Mouse (Mus musculus): ENCODE results near the gene Ube2j2. TPM values are rescaled to one million over a fixed set of nuclear protein-coding genes. Genes with fewer than 3 reads are reported as not detected.

Ube2j2 gene
- polyA plus RNA-seq, 1 experiment from 2014 or later, result 67.0 TPM

DNA sequence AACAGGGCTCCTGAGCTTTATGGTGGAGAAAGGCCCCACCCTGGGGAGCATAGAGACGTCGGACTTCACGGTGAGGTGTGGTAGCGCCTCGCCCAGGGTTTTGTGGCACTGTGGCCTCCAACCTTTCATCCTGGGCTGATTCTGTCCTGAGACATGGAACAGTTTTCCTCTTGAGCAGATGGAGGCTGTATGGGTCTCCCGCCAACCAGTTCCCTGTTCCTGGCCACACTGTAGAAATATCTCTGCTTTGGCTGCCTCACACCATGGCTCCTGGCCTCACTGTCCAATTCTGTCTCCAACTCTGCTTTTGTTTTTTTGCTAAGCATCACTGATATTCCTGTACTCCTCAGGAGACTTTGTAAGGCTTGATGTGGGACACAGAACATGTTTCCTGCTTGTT is 11.9 kb downstream of the Ube2j2 start:
- Histone ChIP-seq H3K27me3 (replicated peaks; ENCODE audit: insufficient read depth, low read length) (no peaks in the 10 kb centered on the region), H3K36me3 (ENCODE audit: insufficient read depth, low read length) (peaks cover 43% of the 10 kb centered on the region), H3K4me1 (ENCODE audit: insufficient read depth, low read depth, low read length) (no peaks in the 10 kb centered on the region), H3K4me3 (ENCODE audit: low read depth, low read length) (no peak overlapping the region), H3K4me2 (replicated peaks; ENCODE audit: low read depth, low read length) (no peak overlapping the region), H3K27ac (ENCODE audit: low read length) (no peak overlapping the region), H3K9me3 (ENCODE audit: low read length) (no peaks in the 10 kb centered on the region), H3K9ac (replicated peaks; ENCODE audit: low read depth) (no peak overlapping the region)
- ATAC-seq (no peak), DNase-seq (ENCODE audit: low spot score) (no peak)
- TF ChIP-seq EP300 (IDR thresholded peaks at IDR 0.05), result no peak
- no peak for TF ChIP-seq CTCF (IDR thresholded peaks at IDR 0.05)
- WGBS, result 90% methylated on average over 6 of the region's 6 CpGs

DNA sequence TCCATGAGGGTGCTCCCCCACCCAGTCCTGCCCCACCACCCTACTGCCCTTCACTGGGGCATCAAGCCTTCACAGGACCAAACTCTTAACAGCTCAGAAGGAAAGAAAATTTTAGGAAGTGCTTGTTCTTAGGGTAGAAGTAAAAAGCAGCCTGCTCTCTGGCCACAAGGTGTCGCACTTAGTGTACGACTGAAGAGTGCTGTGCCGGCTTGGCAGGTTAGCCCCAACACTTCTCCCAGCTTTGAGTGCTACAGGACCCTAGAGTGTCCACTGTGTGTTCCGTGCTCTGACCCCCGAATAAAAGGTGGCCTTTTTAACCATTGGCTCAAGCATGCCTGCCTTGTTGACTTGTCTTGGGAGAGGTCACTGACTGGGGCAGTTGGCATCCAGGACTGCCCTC is 15.6 kb downstream of the Ube2j2 start:
- WGBS, result 4% methylated on average over 5 of the region's 5 CpGs

DNA sequence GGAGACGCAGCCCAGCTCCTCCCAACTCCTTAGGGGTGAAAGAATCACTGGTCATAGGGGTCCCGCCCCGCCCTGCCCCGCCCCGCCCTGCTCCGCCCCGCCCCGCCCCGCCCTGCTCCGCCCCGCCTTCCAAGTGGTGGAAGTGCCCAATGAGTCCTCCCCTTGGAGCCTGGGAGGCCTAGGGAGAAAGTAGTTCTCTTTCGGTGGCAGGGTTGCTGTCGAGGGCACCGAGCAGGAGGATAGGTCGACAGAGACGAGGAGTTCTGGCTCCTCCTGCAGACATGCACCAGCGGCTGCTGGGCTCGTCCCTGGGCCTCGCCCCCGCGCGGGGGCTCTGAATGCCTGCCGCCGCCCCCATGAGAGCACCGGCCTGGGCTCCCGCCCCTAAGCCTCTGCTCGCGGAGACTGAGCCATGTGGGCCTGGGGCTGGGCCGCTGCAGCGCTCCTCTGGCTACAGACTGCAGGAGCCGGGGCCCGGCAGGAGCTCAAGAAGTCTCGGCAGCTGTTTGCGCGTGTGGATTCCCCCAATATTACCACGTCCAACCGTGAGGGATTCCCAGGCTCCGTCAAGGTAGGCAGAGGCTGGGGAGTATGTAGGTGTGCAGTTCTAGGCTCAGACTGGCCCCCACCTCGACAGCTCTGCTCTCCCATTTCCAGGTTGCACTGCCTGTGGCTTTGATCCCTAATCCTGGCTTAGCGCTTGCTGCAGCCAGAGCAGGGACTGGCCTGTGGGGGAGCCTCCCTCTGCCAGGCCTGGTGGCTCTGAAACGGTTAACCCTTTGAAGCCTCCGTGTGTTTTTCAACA is 18.7 kb downstream of the Ube2j2 start, which contains the start of gene C1qtnf12:
Gene C1qtnf12 (plus strand): TSS at position 152 of the 805 bp plus-strand sequence.
- Histone ChIP-seq H3K4me1 (ENCODE audit: insufficient read depth, low read depth, low read length) (peaks cover 8% of the 10 kb centered on the region; the same call in 1 of the 2 replicates), H3K9ac (replicated peaks; ENCODE audit: low read depth) (peak within 1 kb of the TSS; percentile 60), H3K4me2 (replicated peaks; ENCODE audit: low read depth, low read length) (peak within 1 kb of the TSS; percentile 95), H3K9me3 (ENCODE audit: low read length) (no peaks in the 10 kb centered on the region), H3K27ac (ENCODE audit: low read length) (peak within 1 kb of the TSS; percentile 11), H3K27me3 (replicated peaks; ENCODE audit: insufficient read depth, low read length) (no peaks in the 10 kb centered on the region), H3K36me3 (ENCODE audit: insufficient read depth, low read length) (peaks cover 10% of the 10 kb centered on the region), H3K4me3 (ENCODE audit: low read depth, low read length) (peak within 1 kb of the TSS; percentile 54)
- peak; percentile 90 for ATAC-seq
- under 1% methylated on average over 29 of the region's 42 CpGs for WGBS
- DNase-seq (ENCODE audit: low spot score), result peak; percentile 77
- TF ChIP-seq CTCF (IDR thresholded peaks at IDR 0.05) (no peak), EP300 (IDR thresholded peaks at IDR 0.05) (no peak)

More for the DNA sequence above, 15.6 kb downstream of the Ube2j2 start:
- Histone ChIP-seq H3K4me2 (replicated peaks; ENCODE audit: low read depth, low read length) (no peak overlapping the region), H3K4me3 (ENCODE audit: low read depth, low read length) (no peak overlapping the region), H3K9me3 (ENCODE audit: low read length) (no peaks in the 10 kb centered on the region), H3K36me3 (ENCODE audit: insufficient read depth, low read length) (peaks cover 18% of the 10 kb centered on the region; the same call in 1 of the 2 replicates), H3K27ac (ENCODE audit: low read length) (no peak overlapping the region), H3K9ac (replicated peaks; ENCODE audit: low read depth) (no peak overlapping the region), H3K4me1 (ENCODE audit: insufficient read depth, low read depth, low read length) (peaks cover 8% of the 10 kb centered on the region; the same call in 1 of the 2 replicates), H3K27me3 (replicated peaks; ENCODE audit: insufficient read depth, low read length) (no peaks in the 10 kb centered on the region)
- TF ChIP-seq CTCF (IDR thresholded peaks at IDR 0.05) (peak; percentile 85), EP300 (IDR thresholded peaks at IDR 0.05) (no peak)
- peak; percentile 52 for ATAC-seq
- DNase-seq (ENCODE audit: low spot score), result peak; percentile 91

DNA sequence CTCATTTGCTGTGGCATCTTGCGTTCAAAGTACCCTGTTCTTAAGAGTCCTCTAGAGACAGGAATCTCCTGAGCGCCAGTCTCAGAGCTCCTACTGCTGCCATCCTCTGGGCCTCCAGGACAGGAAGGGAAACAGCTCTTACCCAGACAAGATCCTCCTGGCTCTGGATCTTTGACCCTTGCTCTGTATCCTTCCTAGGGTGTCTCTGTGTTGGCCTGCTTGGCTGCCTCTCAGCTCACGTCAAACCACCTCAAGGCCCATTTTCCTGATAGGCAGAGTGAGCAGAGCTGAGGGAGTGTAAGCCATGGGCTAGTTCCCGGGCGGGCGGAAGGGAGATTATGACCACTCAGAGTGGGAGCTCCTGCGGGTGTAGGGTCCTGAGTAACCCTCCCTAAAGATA is 19.5 kb downstream of the Ube2j2 start:
- WGBS, result 61% methylated on average over 7 of the region's 7 CpGs
- Histone ChIP-seq H3K4me3 (ENCODE audit: low read depth, low read length) (peak overlapping the region; percentile 54), H3K36me3 (ENCODE audit: insufficient read depth, low read length) (peaks cover 6% of the 10 kb centered on the region; the same call in 1 of the 2 replicates), H3K9ac (replicated peaks; ENCODE audit: low read depth) (peak overlapping the region; percentile 60), H3K9me3 (ENCODE audit: low read length) (no peaks in the 10 kb centered on the region), H3K27ac (ENCODE audit: low read length) (no peak overlapping the region), H3K4me1 (ENCODE audit: insufficient read depth, low read depth, low read length) (peaks cover 8% of the 10 kb centered on the region; the same call in 1 of the 2 replicates), H3K27me3 (replicated peaks; ENCODE audit: insufficient read depth, low read length) (no peaks in the 10 kb centered on the region), H3K4me2 (replicated peaks; ENCODE audit: low read depth, low read length) (peak overlapping the region; percentile 95)
- TF ChIP-seq CTCF (IDR thresholded peaks at IDR 0.05) (no peak), EP300 (IDR thresholded peaks at IDR 0.05) (no peak)
- no peak for DNase-seq (ENCODE audit: low spot score)
- no peak for ATAC-seq

DNA sequence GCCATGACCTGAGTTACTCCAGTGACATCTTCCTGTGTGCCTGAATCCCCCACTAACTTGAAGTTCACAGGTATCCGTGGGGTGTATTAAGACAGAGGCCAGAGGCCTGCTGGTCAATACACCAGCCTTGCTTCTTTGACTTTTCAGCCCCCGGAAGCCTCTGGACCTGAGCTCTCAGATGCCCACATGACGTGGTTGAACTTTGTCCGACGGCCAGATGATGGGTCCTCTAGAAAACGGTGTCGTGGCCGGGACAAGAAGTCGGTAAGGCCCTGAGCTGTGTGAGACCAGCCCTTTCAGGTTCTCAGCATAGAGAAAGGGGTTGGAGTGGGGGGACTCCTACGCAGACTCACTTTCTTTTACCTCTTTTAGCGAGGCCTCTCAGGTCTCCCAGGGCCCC is 20.8 kb downstream of the Ube2j2 start:
- ATAC-seq (no peak), DNase-seq (ENCODE audit: low spot score) (no peak)
- Histone ChIP-seq H3K4me2 (replicated peaks; ENCODE audit: low read depth, low read length) (no peak overlapping the region), H3K27me3 (replicated peaks; ENCODE audit: insufficient read depth, low read length) (no peaks in the 10 kb centered on the region), H3K27ac (ENCODE audit: low read length) (no peak overlapping the region), H3K4me3 (ENCODE audit: low read depth, low read length) (no peak overlapping the region), H3K4me1 (ENCODE audit: insufficient read depth, low read depth, low read length) (peaks cover 8% of the 10 kb centered on the region; the same call in 1 of the 2 replicates), H3K36me3 (ENCODE audit: insufficient read depth, low read length) (peaks cover 6% of the 10 kb centered on the region; the same call in 1 of the 2 replicates), H3K9me3 (ENCODE audit: low read length) (no peaks in the 10 kb centered on the region), H3K9ac (replicated peaks; ENCODE audit: low read depth) (no peak overlapping the region)
- 88% methylated on average over 11 of the region's 11 CpGs for WGBS
- TF ChIP-seq EP300 (IDR thresholded peaks at IDR 0.05) (no peak), CTCF (IDR thresholded peaks at IDR 0.05) (no peak)

DNA sequence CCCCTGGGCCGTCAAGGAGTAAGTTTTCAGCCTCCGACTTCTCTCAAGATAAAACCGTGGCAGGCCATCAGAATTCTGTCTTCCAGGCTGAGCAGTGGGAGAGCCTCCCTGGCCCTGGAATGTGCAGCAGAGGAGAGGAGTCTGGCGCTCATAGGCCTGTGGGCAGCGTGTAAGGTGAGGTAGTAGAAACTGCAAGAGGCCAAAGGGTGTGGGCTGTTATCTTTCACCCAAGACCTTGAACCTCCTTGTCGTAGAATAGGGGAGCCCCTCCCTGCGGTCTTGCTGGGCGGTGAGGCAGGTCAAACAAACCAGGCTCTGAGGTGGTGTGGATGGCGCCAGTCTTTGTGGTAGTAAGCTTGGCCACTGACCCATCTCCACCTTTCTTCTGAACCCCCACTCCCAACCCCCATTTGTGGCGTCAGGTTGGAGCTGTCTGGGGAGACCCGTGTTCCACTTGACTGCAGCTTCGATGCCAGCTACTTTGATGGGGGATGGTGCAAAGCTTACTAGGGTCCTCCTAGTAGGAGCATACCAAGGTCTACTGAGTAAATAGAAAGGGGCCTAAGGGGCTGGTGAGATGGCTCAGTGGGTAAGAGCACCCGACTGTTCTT is 25.5 kb downstream of the Ube2j2 start:
- H3K4me3 ChIP-seq (ENCODE audit: low read depth, low read length), result no peak overlapping the region
- H3K9ac ChIP-seq (replicated peaks; ENCODE audit: low read depth), result no peak overlapping the region
- peaks cover 6% of the 10 kb centered on the region; the same call in 1 of the 2 replicates for H3K36me3 ChIP-seq (ENCODE audit: insufficient read depth, low read length)
- no peaks in the 10 kb centered on the region for H3K9me3 ChIP-seq (ENCODE audit: low read length)
- ATAC-seq (no peak), DNase-seq (ENCODE audit: low spot score) (no peak)
- H3K27ac ChIP-seq (ENCODE audit: low read length), result no peak overlapping the region
- no peaks in the 10 kb centered on the region for H3K4me1 ChIP-seq (ENCODE audit: insufficient read depth, low read depth, low read length)
- H3K4me2 ChIP-seq (replicated peaks; ENCODE audit: low read depth, low read length), result no peak overlapping the region
- no peak for TF ChIP-seq CTCF (IDR thresholded peaks at IDR 0.05)
- no peak for TF ChIP-seq EP300 (IDR thresholded peaks at IDR 0.05)
- no peaks in the 10 kb centered on the region for H3K27me3 ChIP-seq (replicated peaks; ENCODE audit: insufficient read depth, low read length)
- WGBS, result 70% methylated on average over 13 of the region's 13 CpGs

All from lung, postnatal 0 days (tissue).